Mouse (Mus musculus): ENCODE measurements around the gene Ccnjl.
A peak's percentile ranks its signal among the peaks of the same experiment; 100 is the strongest.

Ccnjl gene

GRCm38 (mm10) chr11:43568263-43568662 lies 39.7 kb downstream of the Ccnjl start:
- peak; percentile 44 for DNase-seq (ENCODE audit: low read depth, low spot score)

GRCm38 (mm10) chr11:43569188-43569587 lies 40.6 kb downstream of the Ccnjl start:
- no peak for DNase-seq (ENCODE audit: low read depth, low spot score)

- DNase-seq (ENCODE audit: low read depth, low spot score) = no peak
Measured at GRCm38 (mm10) chr11:43569595-43569994, 41.0 kb downstream of the Ccnjl start.

GRCm38 (mm10) chr11:43575061-43575375 lies 46.4 kb downstream of the Ccnjl start:
- DNase-seq (ENCODE audit: low read depth, low spot score) = peak; percentile 21

DNA sequence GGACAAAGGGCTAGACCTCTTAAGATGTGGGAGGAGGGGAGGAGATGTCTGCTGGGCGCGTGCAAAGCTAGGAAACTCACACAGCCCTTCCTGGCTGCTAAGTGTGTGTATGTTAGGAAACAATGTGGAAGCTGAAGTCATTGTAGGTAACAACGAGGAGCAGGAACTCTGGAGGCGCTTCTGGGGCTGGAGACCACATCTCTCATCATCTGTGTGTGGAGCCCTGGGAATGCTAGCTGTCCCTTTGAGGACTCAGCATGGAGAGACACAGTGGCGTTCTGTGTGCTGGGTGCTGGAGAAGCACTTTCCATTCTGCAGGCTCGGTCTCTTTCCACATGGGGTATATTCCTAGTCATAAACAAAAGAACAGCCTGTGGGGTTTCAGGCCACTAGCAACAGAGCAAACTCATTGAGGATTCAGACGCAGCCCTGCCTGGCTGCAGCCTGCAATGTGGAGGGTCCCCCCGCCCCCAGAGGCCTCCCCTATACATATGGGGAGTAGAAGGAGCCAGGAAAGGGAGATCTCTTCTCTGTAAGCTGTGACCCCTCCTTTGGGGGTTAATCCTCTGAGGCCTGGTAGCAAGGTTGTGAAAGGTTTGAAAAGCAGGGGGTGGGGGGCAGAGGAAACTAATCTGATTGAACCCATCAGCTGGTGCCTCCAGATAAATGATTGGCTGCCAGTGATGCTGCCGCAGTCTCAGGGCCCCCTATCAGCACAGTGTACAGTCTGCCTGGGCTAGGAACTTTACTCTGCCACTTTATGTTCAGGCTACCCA lies 47.0 kb downstream of the Ccnjl start:
- DNase-seq (ENCODE audit: low read depth, low spot score) = no peak

- no peak for DNase-seq (ENCODE audit: low read depth, low spot score)
Measured at GRCm38 (mm10) chr11:43577713-43578478, 49.3 kb downstream of the Ccnjl start.

DNA sequence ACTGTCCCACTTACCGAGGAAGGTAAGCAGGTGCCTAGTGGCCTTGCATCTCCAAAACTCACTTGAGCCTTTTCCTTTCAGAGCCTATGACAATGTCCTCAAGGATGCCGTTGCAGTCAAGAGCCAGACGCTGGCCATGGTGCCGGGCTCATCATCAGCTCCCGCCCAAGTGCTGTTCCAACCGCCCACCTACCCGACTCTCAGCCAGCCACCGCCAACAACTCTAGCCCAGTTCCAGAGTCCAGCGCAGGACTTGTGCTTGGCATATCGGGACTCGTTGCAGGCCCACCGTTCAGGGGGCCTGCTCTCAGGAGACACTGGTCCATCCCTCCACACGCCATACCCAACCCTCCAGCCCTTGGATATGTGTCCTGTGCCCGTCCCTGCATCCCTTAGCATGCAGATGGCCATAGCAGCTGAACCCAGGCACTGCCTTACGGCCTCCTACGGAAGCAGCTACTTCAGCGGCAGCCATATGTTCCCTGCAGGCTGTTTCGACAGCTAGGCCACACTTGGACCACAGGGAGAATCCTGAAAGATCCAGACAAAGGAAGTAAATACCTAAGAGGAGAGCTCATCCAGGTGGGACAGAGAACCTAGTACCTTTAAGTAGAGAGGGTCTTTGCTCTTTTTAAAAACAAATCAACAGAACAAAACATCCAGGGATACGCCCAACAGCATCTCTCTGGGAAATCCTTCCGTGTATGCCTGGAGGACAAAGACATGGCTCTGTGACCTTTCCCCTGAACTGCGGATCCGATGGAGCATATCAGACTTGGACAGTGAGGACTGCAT lies 56.8 kb downstream of the Ccnjl start:
- DNase-seq (ENCODE audit: low read depth, low spot score) = no peak

DNA sequence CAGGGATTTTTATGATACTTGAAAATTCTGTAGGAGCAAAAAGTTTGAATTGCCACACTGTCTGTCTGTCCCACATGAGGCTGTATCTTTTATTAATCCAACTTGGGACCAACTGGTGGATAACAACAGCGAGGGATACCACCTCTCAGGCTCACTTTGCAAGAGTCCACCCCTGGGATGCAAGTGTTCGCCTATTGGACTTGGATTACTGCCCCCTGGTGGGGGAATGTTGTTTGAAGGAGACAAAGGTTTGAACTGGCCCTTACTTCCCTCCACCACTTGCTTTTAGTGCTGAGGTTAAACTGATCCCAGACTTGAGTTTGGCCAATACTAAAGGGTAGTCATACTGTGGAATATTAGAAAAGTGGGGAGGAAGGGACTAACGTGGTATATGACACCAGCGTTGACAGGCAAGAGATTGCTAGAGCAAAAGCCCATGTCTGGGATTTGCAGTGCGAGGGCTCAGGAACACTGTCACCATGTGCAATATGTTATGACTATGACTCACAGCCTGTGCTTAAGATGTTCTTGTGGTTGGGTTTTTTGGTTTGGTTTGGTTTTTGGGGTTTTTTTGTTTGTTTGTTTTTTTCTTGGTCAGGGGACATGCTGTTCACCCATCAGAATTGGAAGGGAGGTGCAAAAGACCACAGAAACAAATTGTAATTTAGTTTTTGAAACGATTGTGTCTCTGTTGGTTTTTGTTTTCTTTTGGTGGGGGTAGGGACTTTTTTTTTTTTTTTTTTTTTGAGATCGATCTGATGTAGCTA lies 57.9 kb downstream of the Ccnjl start, which contains the start of gene 4933415A04Rik:
TSS of gene 4933415A04Rik (plus strand) at position 717 of the 767 bp plus-strand sequence.
- peak; percentile 60 for DNase-seq (ENCODE audit: low read depth, low spot score)

DNA sequence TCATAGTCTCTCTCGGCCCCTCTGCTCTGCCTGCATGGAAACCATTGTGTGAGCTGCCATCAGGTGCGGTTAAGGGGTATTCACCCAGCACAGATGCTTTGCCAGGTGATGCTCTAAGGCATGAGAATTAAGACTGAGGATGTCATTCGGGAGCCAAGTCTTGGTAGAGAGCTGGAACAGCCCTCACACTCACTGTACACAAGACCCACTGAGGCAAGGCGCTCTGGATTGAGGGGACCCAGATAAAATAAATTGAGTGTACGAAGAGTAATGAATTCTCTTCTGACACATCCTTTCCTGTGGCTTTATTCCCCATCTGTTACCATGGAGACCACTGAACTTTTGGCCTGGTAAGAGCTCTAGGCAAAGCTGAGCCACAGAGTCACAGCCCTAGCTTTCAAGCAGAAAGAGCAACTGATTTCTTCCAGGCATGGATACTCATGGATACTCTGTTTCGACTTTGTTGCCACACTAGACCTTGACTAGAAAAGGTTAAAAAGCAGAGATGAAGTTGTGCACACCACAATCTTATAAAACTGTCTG lies 61.0 kb downstream of the Ccnjl start:
- no peak for DNase-seq (ENCODE audit: low read depth, low spot score)

DNA sequence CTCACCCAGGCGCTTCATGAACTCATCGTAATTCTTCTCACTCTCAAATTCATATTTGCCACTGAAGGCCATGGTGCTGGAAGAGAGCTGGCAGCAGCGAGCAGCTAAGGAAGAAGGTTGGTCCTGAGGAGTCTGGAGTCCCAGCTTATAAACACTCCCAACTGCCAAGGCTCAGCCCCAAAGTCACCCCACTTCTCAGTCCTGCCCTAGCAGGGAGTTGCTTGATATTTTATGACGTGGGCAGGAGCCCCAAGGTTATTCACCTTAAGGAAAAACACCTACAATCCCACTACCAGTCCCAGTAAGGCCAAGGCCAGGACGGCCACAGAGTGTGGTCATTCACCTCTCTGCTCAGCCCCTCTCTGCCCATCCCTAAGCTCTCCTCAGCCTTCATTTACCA lies 72.9 kb downstream of the Ccnjl start, which contains the start of gene Fabp6:
TSS of gene Fabp6 (minus strand) at position 101 of the 400 bp plus-strand sequence.
- no peak for DNase-seq (ENCODE audit: low read depth, low spot score)

DNA sequence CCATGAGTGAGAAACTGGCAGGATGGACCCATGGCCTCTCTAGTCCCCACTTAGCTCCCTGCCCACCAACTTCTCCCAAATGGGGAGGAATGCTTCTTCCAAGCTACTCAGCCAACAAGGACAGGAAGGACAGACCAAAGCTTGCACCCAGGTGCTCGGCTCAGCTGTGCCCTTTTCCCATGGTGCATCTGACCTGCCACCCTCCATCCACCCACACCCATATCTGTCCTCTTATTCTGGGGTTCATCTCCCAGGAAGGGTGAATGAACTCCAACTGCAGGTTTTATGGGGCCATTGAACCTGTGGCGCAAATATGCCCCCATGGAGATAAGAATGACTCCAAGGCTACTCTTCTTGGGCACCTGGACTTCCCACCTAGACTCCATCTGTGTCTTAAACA lies 75.6 kb downstream of the Ccnjl start:
- DNase-seq (ENCODE audit: low read depth, low spot score) = no peak

DNA sequence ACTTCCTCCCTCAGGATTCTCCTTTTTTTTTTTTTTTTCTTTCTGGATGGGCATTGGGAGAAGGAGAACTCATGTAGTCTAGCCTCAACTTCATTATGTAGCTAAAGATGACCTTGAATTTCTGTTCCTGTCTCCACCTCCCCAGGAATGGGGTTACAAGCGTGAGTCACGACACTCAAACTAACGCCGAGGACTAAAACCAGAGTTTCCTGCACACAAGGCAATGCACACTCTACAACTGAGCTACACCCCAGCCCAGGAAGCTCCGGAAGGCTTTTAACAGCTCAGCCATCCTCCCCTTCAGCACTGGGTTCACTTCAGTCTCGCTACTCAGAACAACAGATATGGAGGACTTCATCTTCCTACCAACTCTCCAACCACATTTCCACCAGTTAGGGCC lies 76.3 kb downstream of the Ccnjl start:
- DNase-seq (ENCODE audit: low read depth, low spot score) = no peak

DNA sequence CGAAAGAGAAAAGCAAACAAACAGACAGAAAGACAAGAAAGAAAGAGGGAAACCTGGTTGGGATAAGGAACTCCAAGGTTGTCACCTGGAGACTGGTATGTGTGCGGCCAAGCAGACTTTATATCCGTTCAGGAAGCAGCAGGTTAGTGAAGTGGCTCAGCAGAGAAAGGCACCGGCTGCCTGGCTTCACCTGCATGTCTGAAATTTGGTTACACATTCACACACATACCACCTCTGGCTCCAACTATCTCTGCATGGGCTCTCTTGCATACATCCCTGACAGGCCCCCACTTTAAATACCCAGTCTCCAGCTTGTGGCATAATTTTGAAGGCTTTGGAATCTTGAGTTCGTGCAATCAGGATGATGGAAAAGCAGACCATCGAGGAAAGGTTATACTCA lies 77.3 kb downstream of the Ccnjl start:
- DNase-seq (ENCODE audit: low read depth, low spot score) = no peak

DNA sequence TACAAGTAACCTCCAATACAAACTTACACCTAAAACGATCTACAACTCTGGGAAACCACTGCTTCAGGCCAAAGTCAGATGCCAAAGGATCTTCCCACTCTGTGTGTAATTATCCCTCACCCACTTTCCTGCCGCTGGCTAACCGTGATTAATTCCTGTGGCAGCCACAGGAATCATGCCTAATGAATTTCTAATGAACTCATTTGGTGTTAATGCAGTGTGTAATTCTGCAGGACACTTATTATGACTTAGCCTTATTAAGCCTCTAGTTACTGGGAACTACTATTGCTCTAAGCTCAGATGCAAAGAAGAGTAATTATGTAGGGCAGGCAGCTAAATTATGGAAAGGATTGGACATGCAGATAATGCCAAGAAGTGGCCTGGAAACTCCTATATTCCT lies 79.9 kb downstream of the Ccnjl start:
- no peak for DNase-seq (ENCODE audit: low read depth, low spot score)

DNA sequence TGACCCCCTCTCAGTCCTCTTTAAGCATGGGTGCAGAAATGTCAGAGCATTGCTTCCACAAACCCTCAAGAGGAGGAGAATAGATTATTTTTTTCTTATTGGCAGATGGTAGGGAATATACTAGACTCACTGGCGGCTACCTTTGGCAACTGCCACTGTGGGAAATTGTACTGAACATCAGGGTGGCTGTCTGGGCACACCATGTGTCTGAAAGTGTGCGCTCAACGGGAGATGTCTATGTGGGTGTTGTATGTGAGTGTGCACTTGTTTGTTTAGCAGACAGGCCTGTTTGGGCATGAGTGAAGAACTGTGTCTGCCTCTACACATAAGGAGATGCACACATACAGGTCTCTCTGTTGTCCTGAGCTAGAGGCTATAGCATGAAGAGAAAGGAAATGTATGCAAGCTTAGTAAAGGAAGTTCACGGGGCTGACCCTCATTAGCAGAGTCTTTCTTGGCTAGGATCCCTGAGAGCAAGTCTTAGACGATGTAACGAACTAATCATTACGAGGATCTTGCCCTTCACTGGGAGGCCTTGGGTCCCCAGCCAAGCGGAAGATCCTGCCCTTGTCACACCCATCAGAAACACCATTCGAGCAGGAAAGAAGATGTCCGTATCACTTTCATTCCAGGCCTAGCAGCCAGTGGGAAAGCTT lies 81.5 kb downstream of the Ccnjl start:
- no peak for DNase-seq (ENCODE audit: low read depth, low spot score)

GRCm38 (mm10) chr11:43610662-43611033 lies 82.1 kb downstream of the Ccnjl start:
- no peak for DNase-seq (ENCODE audit: low read depth, low spot score)

DNA sequence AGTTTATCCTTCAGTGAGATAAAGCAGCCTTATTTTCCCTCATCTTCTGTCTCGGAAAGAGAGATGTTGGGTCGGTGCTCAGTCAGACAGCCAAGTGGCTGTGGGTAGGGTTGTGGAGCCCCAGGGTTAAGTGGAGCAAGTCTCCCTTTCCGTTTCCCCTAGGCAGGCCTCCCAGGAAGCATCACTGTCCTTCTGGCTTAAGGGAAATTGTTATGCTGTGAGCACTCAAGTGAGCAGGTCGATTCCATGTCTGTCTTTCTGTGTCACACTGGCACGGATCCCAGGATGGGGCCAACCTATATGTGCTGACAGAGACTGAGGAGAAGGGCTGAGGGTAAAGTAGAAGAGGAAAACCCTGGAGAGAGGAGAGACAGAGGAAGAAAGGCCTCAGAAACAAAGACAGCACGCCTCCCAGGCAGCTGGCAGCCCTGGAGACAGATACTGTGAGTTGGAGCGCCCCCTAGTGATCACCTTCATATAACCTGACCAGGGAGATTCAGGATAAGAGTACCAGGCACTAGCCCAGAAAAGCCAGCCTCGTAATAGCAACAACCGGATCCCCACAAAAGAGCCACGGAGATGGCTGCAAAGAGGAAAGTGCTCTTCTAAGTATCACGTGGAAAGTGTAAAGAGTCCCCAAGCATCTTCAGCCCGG lies 84.4 kb downstream of the Ccnjl start:
- DNase-seq (ENCODE audit: low read depth, low spot score) = peak; percentile 72

DNA sequence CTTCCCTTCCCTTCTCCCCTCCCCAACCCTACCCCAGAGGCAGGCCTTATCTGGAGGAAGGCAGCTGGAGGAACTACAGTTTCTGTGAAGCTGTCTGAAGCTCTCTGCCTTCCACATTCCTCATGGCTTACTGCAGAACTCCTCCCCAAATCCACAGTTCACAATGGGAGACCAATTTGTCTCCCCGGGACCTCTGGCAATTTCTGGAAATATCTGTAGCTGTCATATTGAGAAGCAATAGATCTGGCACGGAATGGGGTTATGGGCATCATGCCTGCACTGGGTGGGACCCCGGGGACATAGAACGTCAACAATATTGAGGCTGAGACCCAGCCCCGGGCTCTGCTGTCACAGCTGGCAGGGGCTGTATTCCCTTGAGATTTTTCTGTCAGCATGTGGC lies 89.3 kb downstream of the Ccnjl start:
- no peak for DNase-seq (ENCODE audit: low read depth, low spot score)

GRCm38 (mm10) chr11:43618403-43618802 lies 89.8 kb downstream of the Ccnjl start:
- DNase-seq (ENCODE audit: low read depth, low spot score) = no peak

DNA sequence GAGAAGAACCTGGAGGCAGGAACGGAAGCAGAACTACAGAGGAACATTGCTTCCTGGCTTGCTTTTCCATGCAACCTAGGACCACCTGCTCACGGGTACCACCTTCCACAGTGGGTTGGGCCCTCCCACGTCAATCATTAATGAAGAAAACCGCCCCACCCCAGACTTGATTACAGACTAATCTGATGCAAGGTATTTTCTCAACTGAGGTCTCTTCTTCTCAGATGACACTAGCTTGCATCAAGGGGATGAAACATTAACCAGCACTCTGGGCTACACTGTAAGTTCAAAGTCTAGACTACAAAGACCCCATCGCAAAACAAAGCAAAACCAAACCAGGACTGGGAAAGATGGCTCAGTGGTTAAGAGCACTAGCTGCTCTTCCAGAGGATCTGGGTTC lies 93.2 kb downstream of the Ccnjl start:
- DNase-seq (ENCODE audit: low read depth, low spot score) = no peak

All from A20 (cell line).